Mouse (Mus musculus) lung, postnatal 0 days (tissue): Measurements from ENCODE around the gene Klhl28. TPM values are rescaled to one million over a fixed set of nuclear protein-coding genes. Genes with fewer than 3 reads are reported as not detected.

ENCODE experiments used
- ATAC-seq: fragments of 200-750 bp; cut with Nextera tagmentation; 2 replicates; pipeline ENCODE4 v1.8.0; 2017; ENCODE audit warnings: moderate library complexity
- DNase-seq: peaks from one replicate; pipeline ENCODE4 v3.0.0-alpha.2; 2016; ENCODE audit warnings: low spot score
- H3K27ac ChIP-seq: fragments of 300-500 bp; sonication (generic); 2 replicates; pipeline ENCODE4 v1.5.1; 2014; ENCODE audit warnings: antibody characterized with exemption, mild to moderate bottlenecking, low read length, mixed read lengths
- H3K27me3 ChIP-seq: fragments of 300-500 bp; sonication (generic); replicated peaks from 2 replicates; pipeline ENCODE4 v1.6.1; 2014; ENCODE audit warnings: low read length, mixed read lengths; ENCODE audit not compliant: insufficient read depth
- H3K36me3 ChIP-seq: fragments of 300-500 bp; sonication (generic); 2 replicates; pipeline ENCODE4 v1.6.1; 2014; ENCODE audit warnings: low read length, mixed read lengths; ENCODE audit not compliant: insufficient read depth
- H3K4me1 ChIP-seq: fragments of 300-500 bp; sonication (generic); 2 replicates; pipeline ENCODE4 v1.6.1; 2014; ENCODE audit warnings: antibody characterized with exemption, low read depth, low read length, mixed read lengths; ENCODE audit not compliant: insufficient read depth
- H3K4me2 ChIP-seq: fragments of 300-500 bp; sonication (generic); replicated peaks from 2 replicates; pipeline ENCODE4 v1.6.1; 2014; ENCODE audit warnings: low read depth, mild to moderate bottlenecking, low read length, moderate library complexity, mixed read lengths
- H3K4me3 ChIP-seq: fragments of 300-500 bp; sonication (generic); 2 replicates; pipeline ENCODE4 v1.5.1; 2014; ENCODE audit warnings: low read depth, low read length
- H3K9ac ChIP-seq: fragments of 300-500 bp; sonication (generic); replicated peaks from 2 replicates; pipeline ENCODE4 v1.6.1; 2014; ENCODE audit warnings: low read depth, mild to moderate bottlenecking
- H3K9me3 ChIP-seq: fragments of 300-500 bp; sonication (generic); 2 replicates; pipeline ENCODE4 v1.6.1; 2016; ENCODE audit warnings: low read length, mixed read lengths
- CTCF ChIP-seq: IDR thresholded peaks from 2 replicates; pipeline ENCODE4 v1.5.1; 2016; ENCODE audit warnings: antibody characterized with exemption, mild to moderate bottlenecking
- EP300 ChIP-seq: IDR thresholded peaks from 2 replicates; pipeline ENCODE4 v1.6.1; 2016; ENCODE audit warnings: antibody characterized with exemption, mild to moderate bottlenecking, control low read depth
- WGBS: fragments of 180-500 bp; shearing (Covaris S2); extraction: QIAGEN DNeasy Blood & Tissue Kit; methylation state at CpG from one replicate; pipeline ENCODE4 v1.1.7; 2014; 5-methylcytosine and 5-hydroxymethylcytosine counted together
- polyA plus RNA-seq: library from polyadenylated mRNA; unstranded; fragments of >200 nt; fragmentation: Nextera tagmentation; extraction: Ambion mirVana; gene quantifications from 2 replicates; pipeline ENCODE4 v1.2.1, GENCODE M21; 2015

Gene Klhl28
- polyA plus RNA-seq, 1 experiment from 2014 or later = 14.0 TPM

DNA sequence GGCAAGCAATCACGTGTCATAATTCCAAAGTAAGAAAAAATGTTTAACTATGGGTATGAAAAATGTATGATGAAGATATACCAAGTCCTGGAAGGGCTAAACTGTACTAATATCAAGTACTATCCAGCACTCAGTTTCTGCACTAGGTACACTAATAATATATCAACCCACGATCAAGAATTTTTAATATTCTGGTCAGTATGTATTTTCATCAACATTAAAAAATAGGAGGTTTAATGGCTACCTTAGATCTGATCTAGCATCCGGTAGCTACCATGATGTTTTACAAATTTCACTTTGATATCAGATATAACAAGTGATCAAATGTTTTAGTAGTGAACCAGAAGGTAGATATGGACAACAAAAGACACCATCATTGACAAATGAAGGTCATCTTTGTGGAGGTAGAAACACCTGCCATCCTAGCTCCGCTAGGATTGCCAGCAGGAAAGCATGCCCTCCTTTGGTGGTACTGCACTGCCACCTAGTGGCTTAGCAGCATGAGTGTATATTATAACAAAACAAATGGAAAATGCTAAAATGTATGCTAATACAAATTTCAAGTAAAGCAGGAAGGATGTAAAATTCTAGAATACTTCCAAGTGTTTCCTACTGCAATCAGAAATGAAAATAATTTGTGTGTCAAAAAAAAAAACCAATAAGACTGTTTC is 68.1 kb downstream of the Klhl28 start:
- no peaks in the 10 kb centered on the region for H3K4me1 ChIP-seq
- H3K36me3 ChIP-seq = no peaks in the 10 kb centered on the region
- DNase-seq (peak; percentile 70), ATAC-seq (no peak)
- no peak overlapping the region for H3K4me2 ChIP-seq
- no peaks in the 10 kb centered on the region for H3K9me3 ChIP-seq
- TF ChIP-seq CTCF = peak; percentile 88
- TF ChIP-seq EP300 = no peak
- H3K4me3 ChIP-seq = no peak overlapping the region
- no peaks in the 10 kb centered on the region for H3K27me3 ChIP-seq
- H3K9ac ChIP-seq = no peak overlapping the region
- 36% methylated on average over 4 of the region's 4 CpGs for WGBS
- H3K27ac ChIP-seq = no peak overlapping the region

Other genes with a start within 250 kb of the Klhl28 start
- gene Gm527, start 47.6 kb downstream of the Klhl28 start, polyA plus RNA-seq = 2.5 and 3.2 TPM in 2 replicates
- 18.2 and 20.5 TPM in 2 replicates for gene Togaram1, start 270 bp upstream of the Klhl28 start, polyA plus RNA-seq
- gene Prpf39, start 70.8 kb upstream of the Klhl28 start, polyA plus RNA-seq = 27.9 and 32.1 TPM in 2 replicates
- 131 and 141 TPM in 2 replicates for gene Fkbp3, start 108.5 kb upstream of the Klhl28 start, polyA plus RNA-seq
- 3.7 and 4.1 TPM in 2 replicates for gene Fancm, start 110.1 kb upstream of the Klhl28 start, polyA plus RNA-seq
- gene Mis18bp1, start 207.1 kb upstream of the Klhl28 start, polyA plus RNA-seq = 3.2 and 4.3 TPM in 2 replicates